Mouse (Mus musculus): ENCODE results near the gene Psmd9.

The Psmd9 gene

GRCm38 (mm10) chr5:123150641-123151040 lies 18.6 kb upstream of the Psmd9 start:
- DNase-seq: peak; percentile 82

GRCm38 (mm10) chr5:123151077-123151476 lies 18.1 kb upstream of the Psmd9 start:
- DNase-seq: peak; percentile 74

- DNase-seq: no peak
These were observed 17.4 kb upstream of the Psmd9 start for GRCm38 (mm10) chr5:123151707-123152362.

- DNase-seq: peak; percentile 59
These were observed 16.3 kb upstream of the Psmd9 start for GRCm38 (mm10) chr5:123152901-123153300.

GRCm38 (mm10) chr5:123155425-123155824 lies 13.8 kb upstream of the Psmd9 start:
- DNase-seq: peak; percentile 83

- DNase-seq: peak; percentile 52
These were observed 12.4 kb upstream of the Psmd9 start for GRCm38 (mm10) chr5:123156763-123157162.

GRCm38 (mm10) chr5:123157972-123158371 lies 11.2 kb upstream of the Psmd9 start:
- no peak for DNase-seq

GRCm38 (mm10) chr5:123159446-123159845 lies 9.8 kb upstream of the Psmd9 start:
- DNase-seq: no peak

- DNase-seq: no peak
These were observed 9.3 kb upstream of the Psmd9 start for GRCm38 (mm10) chr5:123159866-123160265.

- DNase-seq: no peak
These were observed 8.9 kb upstream of the Psmd9 start for GRCm38 (mm10) chr5:123160341-123160740.

GRCm38 (mm10) chr5:123162942-123163341 lies 6.3 kb upstream of the Psmd9 start:
- DNase-seq: no peak

- DNase-seq: no peak
These were observed 2.8 kb upstream of the Psmd9 start for GRCm38 (mm10) chr5:123166437-123166836.

GRCm38 (mm10) chr5:123167591-123167990 lies 1.6 kb upstream of the Psmd9 start:
- DNase-seq: no peak

GRCm38 (mm10) chr5:123170365-123170764 lies 1.2 kb downstream of the Psmd9 start:
- DNase-seq: no peak

GRCm38 (mm10) chr5:123171646-123172350 lies 2.6 kb downstream of the Psmd9 start:
- peak; percentile 94 for DNase-seq

- no peak for DNase-seq
These were observed 9.6 kb downstream of the Psmd9 start for GRCm38 (mm10) chr5:123178792-123179191.

GRCm38 (mm10) chr5:123180390-123180789 lies 11.2 kb downstream of the Psmd9 start:
- no peak for DNase-seq

- no peak for DNase-seq
These were observed 12.3 kb downstream of the Psmd9 start for GRCm38 (mm10) chr5:123181536-123181935.

GRCm38 (mm10) chr5:123182651-123183050 lies 13.4 kb downstream of the Psmd9 start, which contains the start of gene Hpd:
Gene Hpd, minus strand, starts transcription at chr5:123182727.
- DNase-seq: no peak

GRCm38 (mm10) chr5:123185966-123186365 lies 16.8 kb downstream of the Psmd9 start:
- DNase-seq: no peak

- no peak for DNase-seq
These were observed 18.1 kb downstream of the Psmd9 start for GRCm38 (mm10) chr5:123187306-123187705.

GRCm38 (mm10) chr5:123190912-123191311 lies 21.7 kb downstream of the Psmd9 start:
- no peak for DNase-seq

- DNase-seq: no peak
These were observed 22.2 kb downstream of the Psmd9 start for GRCm38 (mm10) chr5:123191427-123191826.

- DNase-seq: no peak
These were observed 23.5 kb downstream of the Psmd9 start for GRCm38 (mm10) chr5:123192606-123193150.
